Mouse (Mus musculus) cerebellum, postnatal 4 days (tissue): ENCODE results near the gene Ugt2b34.
"Not testable (repeated sequence)": the region's sequence is repeated elsewhere in the genome, so short reads cannot be mapped to it uniquely, and the experiment has no call there.

Experiments used
- DNase-seq, 2 experiments: peaks; one replicate each; pipeline ENCODE4 v3.0.0; 2022; ENCODE audit warnings: low spot score in 2 of 2, mixed read lengths in 1 of 2

Ugt2b34 gene

GRCm38 (mm10) chr5:86906758-86907157 is at the start of gene Ugt2b34:
Gene Ugt2b34, minus strand, starts transcription at chr5:86906937.
- DNase-seq, result no peak

- DNase-seq, result no peak
Measured at GRCm38 (mm10) chr5:86942111-86942510, 35.4 kb upstream of the Ugt2b34 start.

DNA sequence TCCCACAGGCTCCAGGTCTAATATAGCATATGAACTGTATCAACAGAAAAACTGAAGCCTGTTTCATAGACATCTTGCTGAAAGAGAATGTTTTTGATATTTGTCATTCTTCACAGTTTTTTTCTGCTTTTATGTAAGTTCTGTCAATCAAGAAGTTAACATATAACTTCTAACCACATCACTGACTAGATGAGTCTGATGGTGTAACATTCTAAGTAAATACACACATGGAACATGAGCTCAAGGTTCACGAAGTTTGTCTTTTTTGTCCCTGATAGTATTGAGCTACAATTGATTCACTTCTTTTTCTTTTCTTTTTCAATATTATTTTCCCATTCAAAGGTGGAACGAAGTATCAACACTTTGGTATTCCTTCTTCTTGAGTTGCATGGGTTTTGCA is 19.7 kb upstream of the Ugt2b34 start, which contains the start of gene Ugt2b1:
Gene Ugt2b1, minus strand, starts transcription at position 105 of the 400 bp plus-strand sequence.
- no peak for DNase-seq

DNA sequence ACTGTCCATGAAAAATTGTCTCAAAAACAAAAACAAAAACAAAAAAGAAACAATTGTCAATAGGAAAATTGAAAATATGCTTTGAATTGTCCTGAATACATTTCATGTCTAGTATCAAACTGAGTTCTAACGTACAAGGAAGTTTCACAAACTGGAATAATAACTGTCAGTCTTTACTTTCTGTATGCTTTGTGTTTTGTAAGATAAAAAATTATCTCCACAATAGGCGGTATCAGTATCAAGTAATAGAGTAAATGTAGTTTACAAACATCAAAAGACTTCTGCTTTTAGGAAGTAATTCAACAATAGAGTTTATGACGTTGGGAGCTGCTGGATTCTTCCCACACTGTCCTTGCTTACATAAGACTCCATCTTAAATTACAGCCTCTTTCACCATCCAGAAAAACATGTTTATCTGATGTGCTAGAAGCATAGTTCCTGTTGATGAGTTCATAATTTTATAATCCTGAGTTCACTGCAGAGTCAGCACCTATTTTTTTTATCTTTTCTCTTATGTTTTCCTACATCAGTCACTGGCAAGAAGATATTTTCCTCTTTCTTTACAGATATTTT is 14.0 kb upstream of the Ugt2b34 start:
- no peak for DNase-seq

DNA sequence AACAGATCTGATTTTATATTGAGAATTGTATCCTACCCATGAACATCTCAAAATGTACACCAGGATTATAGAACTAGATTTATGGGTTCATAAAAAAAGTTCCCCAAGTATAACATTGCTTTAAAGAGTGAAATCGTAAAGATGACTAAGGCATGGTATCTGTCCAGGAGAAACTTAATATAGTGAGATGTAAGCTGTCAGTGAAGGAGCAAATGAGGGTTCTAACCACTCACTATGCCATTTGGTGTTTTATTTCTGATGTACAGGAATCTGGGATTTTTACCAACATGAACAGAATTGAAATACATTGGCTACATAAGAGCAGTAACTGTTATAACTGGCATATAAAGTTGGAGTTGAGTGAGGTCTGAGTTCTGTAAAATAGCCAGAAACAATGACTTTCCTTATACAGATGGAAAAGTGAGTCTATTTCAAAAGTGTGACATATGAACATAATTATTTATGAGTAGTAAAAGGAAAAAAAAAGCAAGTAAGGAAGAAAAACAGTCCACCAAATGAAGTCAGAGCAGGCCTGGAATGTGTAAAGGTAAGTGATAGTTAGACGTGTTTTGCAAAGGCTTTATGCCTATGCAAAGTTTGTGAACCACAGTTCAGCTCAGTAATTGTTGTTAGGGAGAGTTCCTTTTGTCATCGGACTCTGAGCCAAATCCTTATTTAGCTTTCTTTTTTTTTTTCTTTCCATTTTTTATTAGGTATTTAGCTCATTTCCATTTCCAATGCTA is 4.8 kb upstream of the Ugt2b34 start:
- no peak for DNase-seq

DNA sequence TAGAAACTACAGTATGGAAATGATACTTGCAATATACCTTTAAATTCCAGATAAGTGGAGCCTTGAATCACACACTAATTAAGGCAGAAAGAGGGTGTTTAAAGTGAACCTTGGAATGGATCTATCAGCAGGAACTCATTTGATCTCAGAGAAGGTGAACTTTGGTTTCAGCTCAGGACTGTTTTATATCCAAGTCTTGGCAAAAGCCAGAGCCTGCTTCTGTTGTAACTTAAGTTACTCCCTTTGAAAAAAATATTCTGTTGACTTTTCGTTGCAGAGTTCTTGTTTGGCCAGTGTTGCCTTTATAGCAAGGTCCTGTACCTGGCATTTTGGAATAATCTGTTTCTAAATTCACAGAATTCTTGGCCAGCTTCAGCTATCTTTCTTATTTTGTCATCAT is 4.0 kb upstream of the Ugt2b34 start:
- no peak for DNase-seq

DNA sequence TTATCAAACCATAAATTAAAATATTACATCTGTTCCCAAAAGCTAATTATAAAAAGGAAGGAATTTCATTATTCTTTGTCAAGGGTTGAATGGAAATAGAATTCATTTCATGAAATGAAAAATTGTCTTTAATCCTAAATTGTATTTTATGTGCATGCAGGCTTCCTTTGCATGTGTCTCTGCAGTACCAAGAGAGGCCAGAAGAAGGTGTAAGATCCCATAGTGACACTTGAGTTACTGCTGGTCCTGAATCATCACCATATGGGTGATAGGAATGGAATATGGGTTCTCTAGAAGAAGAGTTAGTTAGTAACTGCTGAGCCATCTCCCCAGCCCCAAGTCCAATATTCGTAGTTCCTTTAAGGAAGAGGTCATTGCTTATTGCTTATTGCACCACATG is 16.8 kb downstream of the Ugt2b34 start:
- DNase-seq, result no peak

- DNase-seq, result no peak
Measured at GRCm38 (mm10) chr5:86888420-86888819, 18.3 kb downstream of the Ugt2b34 start.

GRCm38 (mm10) chr5:86887081-86887480 is 19.7 kb downstream of the Ugt2b34 start:
- DNase-seq, result no peak

DNA sequence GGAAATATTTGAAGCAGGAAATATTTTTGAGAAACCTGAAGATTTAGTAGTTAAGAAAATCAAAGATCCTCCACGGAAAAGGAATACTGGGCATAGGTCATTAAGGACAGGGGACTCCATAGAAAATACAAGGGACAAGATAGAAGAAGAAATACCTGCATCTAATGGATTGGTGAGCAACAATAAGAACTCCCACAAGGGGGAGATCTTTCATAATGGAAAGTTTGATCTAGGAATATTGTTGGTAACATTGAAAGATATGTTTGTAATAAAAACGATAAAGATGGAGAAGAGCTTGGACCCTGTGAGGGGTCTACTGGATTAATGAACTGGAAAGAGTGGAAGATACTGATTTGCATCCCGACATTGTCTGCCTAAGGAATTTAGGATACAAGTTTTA is 20.1 kb downstream of the Ugt2b34 start:
- DNase-seq, result no peak

- peak in 1 of 2 experiments; percentile 7 for DNase-seq
Measured at GRCm38 (mm10) chr5:86871877-86872276, 34.9 kb downstream of the Ugt2b34 start.

GRCm38 (mm10) chr5:86858336-86858735 is 48.4 kb downstream of the Ugt2b34 start:
- no peak for DNase-seq

DNA sequence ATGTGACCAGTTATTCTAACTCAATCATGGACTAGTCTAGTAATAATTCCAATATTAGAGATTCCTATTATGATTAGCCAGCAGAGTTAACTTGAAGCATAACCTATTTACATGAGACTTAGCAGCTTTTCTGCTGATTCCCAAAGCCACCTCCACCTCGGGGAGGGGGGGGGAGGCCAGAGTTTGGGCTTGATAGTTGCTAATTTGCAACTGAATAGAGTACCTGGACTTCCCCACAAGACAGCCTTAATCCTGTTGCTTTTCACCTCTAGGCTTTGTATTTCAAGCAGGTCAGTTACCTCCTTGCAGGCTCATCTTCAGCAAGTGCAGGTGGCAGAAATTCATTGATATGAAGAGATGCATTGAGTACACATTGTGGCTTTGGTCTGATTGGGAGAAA is 49.1 kb downstream of the Ugt2b34 start:
- DNase-seq, result no peak

DNA sequence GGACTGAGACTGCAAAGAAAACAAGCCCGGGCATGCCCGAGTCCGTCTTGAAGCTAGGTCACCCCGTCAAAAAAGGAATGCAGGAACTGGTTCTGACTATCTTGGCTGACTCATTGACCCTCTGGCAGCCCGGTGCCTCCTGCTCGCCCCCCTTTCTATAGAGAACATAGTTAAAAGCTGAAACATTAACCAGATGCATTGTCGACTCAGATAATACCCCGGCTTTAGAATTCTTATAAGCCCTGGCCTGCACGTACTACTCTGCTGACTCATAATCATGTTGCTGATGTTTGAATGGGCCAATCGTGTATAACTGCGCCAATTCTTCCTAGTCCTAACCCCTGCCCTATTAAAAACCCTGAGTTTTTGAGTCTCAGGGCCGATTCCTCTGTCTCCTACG is 50.2 kb downstream of the Ugt2b34 start:
- DNase-seq, result not testable (repeated sequence)

- DNase-seq, result no peak
Measured at GRCm38 (mm10) chr5:86851658-86852057, 55.1 kb downstream of the Ugt2b34 start.

DNA sequence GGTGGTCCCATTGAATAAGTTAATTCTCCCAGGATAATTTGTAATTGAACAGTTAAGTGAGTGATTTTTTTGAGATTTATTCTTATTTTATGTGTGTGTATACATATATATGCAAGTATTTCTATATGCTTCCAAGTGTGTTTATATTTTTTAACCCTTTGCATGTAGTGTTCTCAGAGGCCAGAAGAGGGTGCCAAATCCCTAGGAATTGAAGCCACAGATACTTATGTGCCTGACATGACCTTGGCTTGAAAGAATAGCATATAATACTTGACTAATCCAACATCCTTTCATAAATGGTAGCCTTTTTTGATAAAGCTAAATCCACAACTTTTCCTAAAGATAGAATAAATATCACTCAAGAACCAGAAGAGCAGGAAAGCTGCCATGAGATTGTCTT is 56.6 kb downstream of the Ugt2b34 start:
- peak in 1 of 2 experiments; percentile 11 for DNase-seq

DNA sequence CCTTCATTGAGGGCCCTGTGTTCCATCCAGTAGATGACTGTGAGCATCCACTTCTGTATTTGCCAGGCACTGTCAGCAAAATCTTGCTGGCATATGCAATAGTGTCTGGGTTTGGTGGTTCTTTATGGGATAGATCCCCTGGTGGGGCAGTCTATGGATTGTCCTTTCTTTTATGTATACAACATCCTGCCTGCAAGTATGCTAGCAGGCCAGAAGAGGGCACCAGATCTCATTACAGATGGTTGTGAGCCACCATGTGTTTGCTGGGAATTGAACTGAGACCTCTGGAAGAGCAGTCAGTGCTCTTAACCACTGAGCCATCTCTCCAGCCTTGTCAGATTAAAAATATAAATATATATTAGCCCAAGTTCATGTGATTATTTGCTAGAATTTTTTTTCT is 65.5 kb downstream of the Ugt2b34 start:
- DNase-seq, result not testable (repeated sequence)

GRCm38 (mm10) chr5:86840207-86840606 is 66.5 kb downstream of the Ugt2b34 start:
- DNase-seq, result no peak
